Mouse (Mus musculus) 416B (cell line): ENCODE measurements around the gene Lgals9.
A peak's percentile ranks its signal among the peaks of the same experiment; 100 is the strongest.
"Not testable (repeated sequence)": the region's sequence is repeated elsewhere in the genome, so short reads cannot be mapped to it uniquely, and the experiment has no call there.

Source experiments
- DNase-seq: peaks from one replicate; pipeline ENCODE4 v3.0.0; 2011; ENCODE audit warnings: low read depth

Gene Lgals9

DNA sequence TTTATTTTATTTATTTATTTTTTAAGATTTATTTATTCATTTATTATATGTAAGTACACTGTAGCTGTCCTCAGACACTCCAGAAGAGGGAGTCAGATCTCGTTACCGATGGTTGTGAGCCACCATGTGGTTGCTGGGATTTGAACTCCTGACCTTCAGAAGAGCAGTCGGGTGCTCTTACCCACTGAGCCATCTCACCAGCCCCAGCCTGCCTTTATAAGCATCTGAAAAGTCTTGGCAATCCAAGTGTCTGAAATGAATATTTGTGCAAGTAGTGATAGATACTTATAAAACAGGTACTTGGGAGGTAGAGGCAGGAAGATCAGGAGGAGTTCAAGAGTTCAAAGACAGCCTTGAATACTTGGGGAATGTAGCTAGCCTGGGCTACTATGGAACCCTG lies 22.6 kb upstream of the Lgals9 start:
- not testable (repeated sequence) for DNase-seq

DNA sequence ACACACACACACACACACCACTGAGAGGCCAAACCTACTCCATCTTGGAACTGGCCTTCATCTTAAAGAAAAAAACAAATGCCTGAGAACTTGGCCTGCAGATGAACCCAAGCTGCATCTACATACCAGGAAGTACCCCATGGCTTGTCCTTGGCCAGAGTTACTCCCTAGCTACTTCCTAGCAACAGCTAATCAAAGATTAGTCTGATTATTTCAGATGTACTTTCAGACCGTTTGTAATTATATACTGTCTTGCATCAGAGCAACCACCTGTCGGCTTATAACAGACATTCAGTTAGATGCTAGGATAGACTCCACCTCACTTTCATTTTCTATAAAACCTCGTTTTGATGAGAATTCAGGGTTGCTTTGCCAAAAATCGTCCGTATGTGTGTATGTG lies 21.7 kb upstream of the Lgals9 start:
- no peak for DNase-seq

DNA sequence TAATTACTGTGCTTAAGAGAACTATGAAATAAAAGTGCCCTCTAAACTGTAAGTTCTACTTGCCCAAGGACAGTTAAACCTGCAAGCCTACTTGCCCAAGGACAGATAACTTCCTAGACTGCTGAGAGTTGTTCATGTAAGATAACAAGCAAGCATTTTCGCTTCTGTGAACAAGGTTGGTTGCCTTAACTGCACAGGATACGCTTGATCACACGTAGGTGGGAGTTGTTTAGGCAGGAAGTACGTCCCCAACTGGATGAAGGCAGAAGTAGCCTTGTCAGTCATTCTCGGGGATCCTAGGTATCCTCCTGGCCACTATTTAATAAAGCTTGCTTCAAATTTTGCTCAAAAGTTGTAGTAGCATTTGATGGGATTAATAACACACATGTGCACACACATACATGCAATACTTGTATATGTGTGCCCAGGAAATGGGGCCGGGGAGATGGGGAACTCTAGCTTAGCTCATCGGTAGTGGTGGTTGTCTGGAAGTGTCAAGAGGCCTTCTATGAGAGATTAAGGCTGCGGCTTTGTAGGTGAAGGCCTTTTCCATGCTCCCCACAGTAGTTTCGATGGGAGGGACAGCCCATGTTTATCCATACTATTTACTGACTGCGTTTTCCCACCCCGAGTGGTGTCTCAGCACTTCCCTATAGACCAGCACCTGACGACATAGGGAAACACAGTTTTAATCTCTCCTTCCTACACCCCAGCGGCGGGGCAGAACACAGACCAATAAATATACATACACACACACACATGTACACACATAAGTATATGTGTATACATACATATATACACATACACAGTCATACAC lies 21.0 kb upstream of the Lgals9 start:
- DNase-seq, result no peak

DNA sequence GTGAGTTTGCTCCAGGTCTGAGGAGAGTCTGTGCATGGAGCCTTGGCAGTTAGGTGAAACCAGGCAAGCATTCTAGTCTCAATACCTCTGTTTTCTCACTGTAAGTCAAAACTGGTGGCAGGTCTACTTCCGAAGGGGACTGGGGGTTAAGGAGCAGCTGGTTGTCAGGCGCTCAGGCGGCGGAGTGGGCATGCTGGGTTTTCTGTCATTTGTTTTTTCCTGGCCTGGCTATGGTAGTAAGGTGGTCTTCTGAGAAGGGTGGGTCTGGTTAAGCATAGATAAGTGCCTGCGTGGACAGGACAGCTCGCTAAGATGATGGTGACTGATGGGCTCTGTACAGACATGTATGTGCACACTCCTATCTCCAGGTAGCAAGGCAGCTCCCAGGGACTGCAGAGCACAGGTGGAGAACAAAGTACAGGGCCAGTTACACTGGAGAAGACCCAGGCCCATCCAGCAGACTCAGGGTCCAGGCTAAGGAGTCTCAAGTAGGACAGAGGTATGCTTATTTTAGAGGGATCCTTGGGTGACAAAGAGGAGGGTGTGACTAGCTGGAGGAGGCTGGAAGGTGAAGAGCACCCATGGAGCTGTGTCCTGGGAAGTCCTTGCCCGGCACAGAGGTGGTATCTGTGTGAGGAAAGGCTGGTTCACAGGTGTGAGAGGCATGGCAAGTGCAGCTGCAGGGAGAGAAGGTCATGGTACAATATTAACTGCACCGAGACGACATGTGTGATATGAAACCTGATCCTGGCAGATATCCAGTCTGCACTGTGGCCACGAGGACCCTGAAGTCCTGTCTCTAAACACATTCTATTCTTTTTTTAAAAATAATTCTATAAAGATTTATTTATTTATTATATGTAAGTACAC lies 19.3 kb upstream of the Lgals9 start:
- no peak for DNase-seq

DNA sequence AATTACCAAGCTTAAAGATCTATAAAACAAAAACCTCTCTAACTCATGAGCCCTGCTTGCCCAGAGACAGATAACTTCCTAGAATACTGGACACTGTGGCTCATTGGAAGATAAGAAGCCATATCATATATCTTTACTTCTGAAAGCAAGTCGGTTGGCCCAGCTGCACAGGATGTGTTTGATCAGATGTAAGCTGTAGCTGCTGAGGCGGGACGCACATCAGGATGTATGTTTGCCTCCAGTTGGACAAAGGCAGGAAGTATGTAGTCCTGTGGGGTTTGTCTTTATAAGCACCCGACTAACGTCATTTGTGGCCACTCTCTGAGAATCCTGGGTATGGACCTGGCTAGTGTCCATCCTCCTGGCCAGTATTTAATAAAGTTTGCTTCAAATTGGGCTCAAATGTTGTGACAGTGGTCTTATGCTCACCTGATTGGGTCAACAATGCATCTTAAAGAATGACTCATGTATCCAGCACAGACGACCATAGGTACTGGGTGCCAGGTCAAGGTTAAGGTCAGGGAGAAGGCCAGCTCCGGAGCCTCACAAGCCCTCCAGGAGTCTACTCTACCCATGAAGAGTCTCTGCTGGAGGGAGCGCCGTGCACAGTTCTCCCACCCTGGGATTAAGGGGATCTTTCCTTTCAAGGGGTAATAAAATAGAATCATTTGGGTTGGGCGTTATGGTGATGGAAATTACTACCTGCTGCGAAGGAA lies 18.5 kb upstream of the Lgals9 start:
- DNase-seq, result peak; percentile 99

DNA sequence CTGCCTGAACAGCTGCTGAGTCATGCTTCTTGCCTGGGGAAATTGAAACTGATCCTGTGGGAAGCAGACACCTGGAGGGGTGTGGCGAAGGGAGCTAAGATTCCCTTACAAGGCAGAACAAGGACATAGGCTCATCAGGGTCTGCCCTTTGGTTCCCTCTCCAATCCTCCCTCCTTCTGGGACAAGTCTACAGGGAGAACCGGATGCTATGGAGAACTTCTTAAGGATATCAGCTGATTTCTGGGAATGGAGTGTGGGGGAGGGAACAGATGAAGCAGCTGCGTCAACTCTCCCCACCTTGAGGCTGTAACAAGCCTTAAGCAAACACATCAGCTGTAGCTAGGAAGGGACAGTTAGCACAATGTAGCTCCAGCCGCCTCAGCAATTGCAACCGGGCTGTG lies 17.8 kb upstream of the Lgals9 start:
- no peak for DNase-seq

DNA sequence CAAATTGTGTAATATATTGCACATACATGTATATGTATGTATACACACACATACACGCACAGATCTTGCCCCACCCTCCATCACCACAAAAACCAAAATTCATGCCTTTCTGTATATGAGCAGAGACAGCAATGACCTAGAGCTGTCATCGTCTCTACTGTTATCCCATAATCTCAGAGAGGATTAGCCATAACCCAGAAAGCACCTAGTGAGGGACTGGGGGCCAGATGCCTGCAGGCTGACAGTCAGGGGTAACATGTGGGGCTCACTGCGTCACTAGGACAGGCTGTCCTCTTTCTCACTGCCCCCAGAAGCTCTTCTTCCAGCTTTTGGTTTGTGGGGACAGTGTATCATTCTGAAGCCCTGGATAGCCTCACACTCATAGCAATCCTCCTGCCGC lies 17.1 kb upstream of the Lgals9 start:
- DNase-seq, result no peak

DNA sequence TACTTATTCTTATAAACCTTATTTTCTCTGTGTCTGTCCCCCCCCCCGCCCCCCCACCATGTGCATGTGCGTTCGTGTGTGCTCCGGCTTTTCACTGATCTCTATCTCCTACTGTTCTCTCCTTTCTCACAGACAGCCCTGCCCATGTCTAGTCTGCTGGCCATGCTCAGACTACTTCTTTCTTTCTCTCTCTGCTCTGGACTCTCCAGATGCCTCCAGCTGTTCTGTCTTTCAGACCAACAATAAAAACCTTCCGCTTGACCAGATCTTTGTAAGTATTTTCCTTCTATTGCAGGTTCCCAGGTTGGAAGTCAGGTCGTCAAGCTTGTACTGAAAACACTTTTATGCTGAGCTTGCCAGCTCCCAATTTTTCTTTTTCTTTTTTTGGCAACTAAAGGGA lies 14.4 kb upstream of the Lgals9 start:
- no peak for DNase-seq

DNA sequence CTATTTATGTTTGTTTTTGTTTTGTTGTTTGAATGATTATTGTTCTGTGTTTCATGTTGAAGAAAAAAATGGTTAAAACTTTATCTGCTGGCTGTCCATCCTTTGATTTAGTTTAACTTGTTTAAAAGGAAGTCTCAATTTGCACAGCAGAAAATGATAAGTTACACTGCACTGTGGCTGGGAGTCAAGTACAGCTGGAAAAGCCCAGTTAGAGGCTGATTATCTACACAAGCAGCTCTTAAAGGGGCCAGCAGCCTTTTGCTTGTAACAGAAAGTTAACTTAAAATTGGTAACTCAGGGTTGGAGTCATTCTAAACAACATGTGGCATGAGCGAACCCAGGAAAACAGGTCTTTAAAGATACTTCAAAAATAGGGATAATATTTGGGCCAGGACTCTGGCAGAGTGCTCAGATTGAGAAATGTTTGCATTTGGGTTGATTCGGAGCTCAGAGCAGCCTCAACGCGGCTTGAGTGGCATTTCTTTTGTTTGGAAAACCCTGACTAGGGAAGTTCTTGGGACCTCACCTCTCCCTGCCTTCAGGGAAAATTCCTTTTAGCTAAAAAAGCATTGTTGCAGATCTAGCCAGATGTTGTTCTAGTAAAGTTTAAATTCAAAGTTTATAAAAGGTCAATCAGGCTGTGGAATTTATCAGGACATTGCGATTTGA lies 6.3 kb upstream of the Lgals9 start:
- DNase-seq, result not testable (repeated sequence)

DNA sequence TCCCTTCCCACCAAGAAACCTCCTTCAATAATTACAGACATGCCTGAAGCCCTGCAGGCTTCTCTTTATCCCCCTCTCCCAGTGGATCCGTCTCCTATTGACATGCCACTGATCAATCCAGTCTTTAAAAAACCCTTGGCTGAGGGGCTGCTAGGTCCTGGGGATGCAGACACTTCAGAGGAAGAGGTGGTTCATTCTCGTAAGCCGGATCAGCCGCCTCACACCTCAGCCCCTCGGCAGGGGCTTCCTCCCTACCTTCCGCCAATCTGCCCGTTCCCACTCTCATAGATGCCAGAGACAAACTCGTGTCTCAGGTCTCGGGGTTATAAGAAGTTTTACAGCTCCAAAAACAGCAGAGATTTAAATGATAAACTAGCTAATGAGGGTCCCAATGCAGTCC lies 5.3 kb upstream of the Lgals9 start:
- no peak for DNase-seq

DNA sequence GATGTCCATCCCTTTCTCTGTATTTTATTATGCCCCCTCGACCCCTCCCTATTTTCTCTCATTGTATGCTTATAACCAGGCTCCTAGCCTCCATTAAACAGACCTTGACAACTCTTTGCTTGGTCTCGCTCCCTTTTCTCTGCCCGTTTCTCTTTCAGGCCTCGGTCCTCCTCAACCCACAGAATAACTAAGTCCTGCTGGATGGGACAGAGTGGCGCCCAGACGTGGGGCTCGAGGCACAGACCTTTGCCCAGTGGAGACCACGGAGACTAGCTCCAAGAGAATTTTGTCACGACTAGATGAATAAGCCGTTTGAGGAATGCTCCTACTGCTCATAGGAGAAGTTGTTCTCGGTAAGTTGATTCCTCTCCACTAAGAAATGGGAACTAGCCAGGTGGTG lies 4.5 kb upstream of the Lgals9 start:
- DNase-seq, result not testable (repeated sequence)

DNA sequence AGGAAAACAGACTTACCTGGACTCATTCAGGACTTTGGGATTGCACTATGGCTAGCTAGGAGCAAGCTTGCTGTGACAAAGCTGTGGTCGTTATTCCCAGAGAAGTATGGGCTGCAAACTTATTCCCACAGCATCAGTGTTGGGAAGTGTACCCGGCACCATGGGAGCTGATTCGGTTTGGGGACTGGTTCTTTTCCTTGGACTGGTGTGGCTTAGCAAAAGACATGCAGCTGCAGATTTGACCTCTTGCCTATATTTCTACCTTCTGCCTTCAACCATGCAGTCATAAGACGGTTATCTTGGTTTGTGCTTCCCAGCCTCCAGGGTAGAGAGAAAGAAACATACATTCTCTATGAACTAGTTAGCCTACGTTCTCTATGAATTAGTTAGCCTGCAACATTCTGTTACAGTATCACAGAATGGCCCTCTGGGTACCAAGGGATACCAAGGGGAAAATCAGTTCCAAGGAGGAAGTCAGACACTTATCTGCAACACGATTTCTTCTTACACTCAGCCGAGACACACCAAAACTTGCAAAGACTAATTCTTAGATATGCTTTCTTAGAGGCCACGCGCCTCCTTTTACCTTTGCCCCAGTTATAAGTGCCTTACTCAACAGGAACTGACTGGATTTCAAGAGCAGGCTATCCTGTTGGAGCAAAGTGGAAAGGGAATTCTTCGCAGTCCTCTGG lies 1.7 kb upstream of the Lgals9 start:
- no peak for DNase-seq

DNA sequence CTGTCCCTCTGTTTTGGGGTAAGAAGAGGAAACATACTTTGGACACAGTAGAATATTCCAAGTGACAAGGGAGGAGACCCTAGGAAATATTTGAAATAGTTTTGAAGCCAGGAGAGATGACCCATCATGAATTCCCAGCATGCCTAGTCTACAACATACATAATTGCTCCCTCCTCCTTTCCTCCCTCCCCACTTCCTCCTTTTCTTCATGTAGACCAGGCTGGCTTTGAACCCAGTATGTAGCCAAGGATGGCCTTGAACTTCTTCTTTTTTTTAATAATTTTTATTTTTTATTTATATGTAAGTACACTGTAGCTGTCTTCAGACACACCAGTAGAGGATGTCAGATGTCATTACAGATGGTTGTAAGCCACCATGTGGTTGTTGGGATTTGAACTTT lies 759 bp upstream of the Lgals9 start:
- peak; percentile 53 for DNase-seq

DNA sequence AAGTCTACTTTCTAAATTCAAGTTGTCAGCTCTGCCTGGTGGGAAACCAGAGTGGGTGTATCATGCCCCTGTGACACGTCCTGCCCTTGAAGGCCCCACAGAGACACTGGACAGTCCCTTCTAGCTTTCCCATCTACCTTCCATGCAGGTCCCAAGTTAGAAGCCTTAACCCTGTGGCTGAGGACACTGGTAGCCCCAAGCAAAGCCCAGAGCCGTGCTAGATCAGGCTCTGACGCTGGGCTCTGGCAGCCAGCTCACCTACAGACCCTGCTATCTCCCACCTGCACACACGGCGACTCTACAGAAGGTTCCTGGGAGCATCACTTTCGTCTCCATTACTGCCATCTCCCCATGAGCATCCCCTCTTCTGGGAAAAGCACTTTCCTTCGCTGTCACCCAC lies 1.2 kb downstream of the Lgals9 start:
- DNase-seq, result no peak

DNA sequence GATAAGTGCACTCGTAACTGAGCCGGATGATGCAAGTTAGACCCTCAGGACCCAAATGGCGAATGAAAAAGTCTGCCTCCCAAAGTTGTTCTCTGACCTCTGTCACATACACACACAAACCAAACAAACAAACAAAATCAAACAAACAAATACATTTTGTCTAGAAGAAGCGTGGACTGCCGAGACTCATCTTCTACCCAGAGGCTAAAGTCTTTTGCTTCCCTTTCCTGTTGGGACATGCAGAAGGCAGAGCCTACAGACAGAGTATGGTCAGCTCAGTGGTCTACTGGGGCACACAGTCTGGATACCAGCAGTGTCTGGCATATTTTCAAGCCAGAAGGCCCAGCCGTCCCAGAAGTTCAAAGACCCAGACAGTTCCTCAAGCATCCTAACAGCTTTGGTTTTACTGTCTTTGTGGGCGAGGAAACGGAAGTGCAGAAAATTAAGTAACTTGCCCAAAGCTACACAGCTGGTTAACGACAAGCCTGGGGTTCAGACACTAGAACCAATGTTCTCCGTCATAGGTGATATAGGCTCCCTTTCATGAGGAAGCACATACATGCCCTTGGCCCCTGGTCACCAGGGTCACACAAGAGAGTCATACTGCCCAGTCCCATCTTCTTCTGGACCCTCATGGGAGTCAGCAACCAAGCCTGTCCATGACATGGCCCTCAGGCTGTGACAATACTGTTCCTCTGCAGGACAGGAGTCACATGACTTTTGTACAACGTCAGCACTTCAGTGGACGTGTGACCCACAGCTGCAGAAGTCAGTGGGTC lies 2.0 kb downstream of the Lgals9 start:
- DNase-seq, result peak; percentile 86

DNA sequence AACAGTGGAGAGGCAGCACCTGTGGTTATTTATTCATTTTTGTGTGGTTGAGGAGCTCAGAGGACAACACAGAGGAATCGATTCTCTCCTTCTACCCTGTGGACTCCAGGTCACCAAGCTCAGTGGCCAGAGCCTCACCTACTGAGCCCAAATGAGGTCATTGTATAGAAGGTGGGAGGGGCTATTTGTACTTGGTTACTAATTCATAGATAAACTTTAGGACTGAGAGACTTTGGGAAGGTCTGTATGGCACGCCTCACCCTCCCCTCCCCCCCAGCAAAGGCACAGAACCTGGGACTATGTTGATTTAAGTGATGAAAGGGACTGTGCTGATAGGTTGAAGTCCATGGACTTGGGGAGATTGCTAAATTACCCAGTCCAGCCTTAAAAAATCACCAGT lies 2.7 kb downstream of the Lgals9 start:
- DNase-seq, result no peak

DNA sequence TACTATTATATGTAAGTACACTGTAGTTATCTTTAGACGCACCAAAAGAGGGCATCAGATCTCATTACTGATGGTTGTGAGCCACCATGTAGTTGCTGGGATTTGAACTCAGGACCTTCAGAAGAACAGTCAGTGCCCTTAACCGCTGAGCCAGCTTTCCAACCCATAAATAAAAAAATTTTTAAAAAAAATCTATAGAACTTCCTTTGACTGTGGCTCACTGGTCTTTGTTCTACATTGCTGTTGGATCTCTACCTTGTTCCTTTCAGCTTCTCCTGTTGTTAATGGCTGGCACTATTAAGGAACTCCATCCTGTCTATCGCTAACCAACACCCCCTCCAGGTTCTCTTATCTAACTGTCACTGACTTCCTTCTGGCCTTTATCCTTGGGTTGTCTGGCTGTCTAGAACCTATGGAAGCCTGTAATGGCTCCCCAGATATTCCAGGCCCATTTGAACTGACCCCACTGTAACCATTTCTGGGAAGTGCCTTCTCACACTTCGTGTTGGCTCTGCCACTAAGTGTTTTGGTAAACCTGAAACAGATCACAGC lies 4.6 kb downstream of the Lgals9 start:
- peak; percentile 43 for DNase-seq

DNA sequence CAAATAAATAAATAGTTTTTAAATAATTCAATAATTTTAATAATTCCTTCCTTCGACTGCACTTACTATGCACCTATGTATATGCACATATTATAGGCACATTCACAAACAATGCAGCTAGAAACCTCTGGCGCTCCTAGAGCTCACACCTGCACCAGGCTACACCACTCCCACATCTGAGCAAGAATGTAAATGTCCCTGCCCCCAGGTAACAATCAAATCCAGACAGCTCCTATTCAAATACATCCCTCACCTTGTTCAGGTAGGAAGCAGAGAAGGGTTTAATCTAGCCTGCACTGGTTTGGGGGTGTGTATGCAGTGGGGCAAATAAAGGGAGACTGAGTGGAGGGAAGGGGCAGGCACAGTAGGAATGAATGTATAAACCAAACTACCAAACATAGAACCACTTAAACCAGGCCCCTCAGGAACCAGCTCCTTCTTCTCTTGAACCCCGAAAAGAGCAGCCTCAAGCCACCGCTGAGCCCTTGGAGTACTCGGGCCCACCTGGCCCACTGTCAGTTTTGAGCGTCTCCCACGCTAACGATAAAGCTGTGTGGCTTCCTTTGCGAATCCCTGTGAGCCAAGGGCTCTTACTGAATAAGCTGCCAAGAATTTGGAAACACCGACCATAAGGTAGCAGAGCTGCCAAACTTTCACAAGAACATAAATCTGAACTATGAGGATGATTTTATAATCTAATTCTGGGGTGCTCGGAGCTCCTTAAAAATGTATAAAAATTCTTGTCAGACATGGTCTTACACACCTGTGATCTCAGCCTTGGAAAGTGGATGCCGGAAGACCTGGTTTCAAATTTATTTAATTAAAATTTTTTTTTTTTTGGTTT lies 6.3 kb downstream of the Lgals9 start:
- DNase-seq, result no peak

DNA sequence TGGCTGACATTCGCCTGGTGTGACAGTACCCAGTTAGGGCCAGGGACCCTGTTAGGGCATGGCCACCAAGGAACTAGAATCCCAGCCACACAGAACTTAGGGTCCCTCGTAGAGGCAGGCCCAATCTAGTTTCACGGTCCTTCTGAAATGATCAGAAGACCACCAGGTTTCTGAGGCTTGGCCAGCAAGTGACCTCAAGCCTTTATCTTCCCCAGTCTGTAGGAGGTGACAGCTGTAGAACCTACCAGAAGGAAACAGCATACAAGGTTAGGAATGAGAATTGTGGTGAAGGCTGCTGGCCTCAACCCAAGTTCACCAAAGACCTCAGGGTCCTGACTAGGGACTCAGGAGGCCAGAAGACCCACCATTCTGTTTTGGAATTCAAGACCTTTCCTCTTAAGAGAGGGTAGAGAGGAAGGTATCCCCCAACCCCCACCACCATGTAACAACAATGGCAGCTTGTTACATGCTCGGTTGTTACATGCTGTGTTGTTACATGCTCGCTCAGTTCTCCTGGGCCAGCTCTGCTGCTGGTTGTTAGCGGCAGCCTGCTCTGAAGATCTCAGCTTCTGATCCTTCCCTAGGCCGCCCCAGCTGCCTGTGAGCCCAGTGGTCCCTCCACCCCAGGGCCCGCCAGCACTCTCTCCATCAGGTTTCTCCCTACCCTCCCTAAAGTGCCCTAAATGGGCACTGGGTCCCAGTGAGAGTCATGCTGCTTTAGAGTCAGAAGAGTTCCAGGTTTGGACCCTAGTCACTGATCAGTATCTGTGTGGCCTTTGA lies 7.8 kb downstream of the Lgals9 start:
- no peak for DNase-seq
